Mouse (Mus musculus) hindbrain, postnatal 0 days (tissue): ENCODE measurements around the gene Tmem52. TPM values are rescaled to one million over a fixed set of nuclear protein-coding genes. Genes with fewer than 3 reads are reported as not detected.

ENCODE experiments used
- ATAC-seq: fragments of 200-750 bp; cut with Nextera tagmentation; 2 replicates; pipeline ENCODE4 v1.8.0; 2017; ENCODE audit warnings: mild to moderate bottlenecking, moderate TSS enrichment, moderate library complexity
- DNase-seq: peaks from one replicate; pipeline ENCODE4 v3.0.0-alpha.2; 2015; ENCODE audit warnings: low spot score
- H3K27ac ChIP-seq: fragments of 300-500 bp; sonication (generic); 2 replicates; pipeline ENCODE4 v1.5.1; 2014; ENCODE audit warnings: mild to moderate bottlenecking
- H3K27me3 ChIP-seq: fragments of 300-500 bp; sonication (generic); 2 replicates; pipeline ENCODE4 v1.6.1; 2014; ENCODE audit warnings: low read length, mixed read lengths; ENCODE audit not compliant: insufficient read depth
- H3K36me3 ChIP-seq: fragments of 300-500 bp; sonication (generic); 2 replicates; pipeline ENCODE4 v1.6.1; 2014; ENCODE audit warnings: low read length, mixed read lengths; ENCODE audit not compliant: insufficient read depth
- H3K4me1 ChIP-seq: fragments of 300-500 bp; sonication (generic); 2 replicates; pipeline ENCODE4 v1.6.1; 2014; ENCODE audit warnings: antibody characterized with exemption, low read length, mixed read lengths; ENCODE audit not compliant: insufficient read depth
- H3K4me2 ChIP-seq: fragments of 300-500 bp; sonication (generic); 2 replicates; pipeline ENCODE4 v1.6.1; 2014; ENCODE audit warnings: low read depth, mild to moderate bottlenecking, low read length, moderate library complexity, mixed read lengths
- H3K4me3 ChIP-seq: fragments of 300-500 bp; sonication (generic); 2 replicates; pipeline ENCODE4 v1.5.1; 2014; ENCODE audit warnings: low read length
- H3K9ac ChIP-seq: fragments of 300-500 bp; sonication (generic); replicated peaks from 2 replicates; pipeline ENCODE4 v1.6.1; 2014; ENCODE audit warnings: mild to moderate bottlenecking, low read length, moderate library complexity, mixed read lengths
- H3K9me3 ChIP-seq: fragments of 300-500 bp; sonication (generic); 2 replicates; pipeline ENCODE4 v1.6.1; 2016; ENCODE audit warnings: low read length, mixed read lengths
- CTCF ChIP-seq: IDR thresholded peaks from 2 replicates; pipeline ENCODE4 v1.5.1; 2016; ENCODE audit warnings: antibody characterized with exemption, control low read depth, low read depth
- WGBS: fragments of 180-500 bp; shearing (Covaris S2); extraction: QIAGEN DNeasy Blood & Tissue Kit; methylation state at CpG from one replicate; pipeline ENCODE4 v1.1.7; 2014; 5-methylcytosine and 5-hydroxymethylcytosine counted together
- polyA plus RNA-seq: library from polyadenylated mRNA; unstranded; fragments of >200 nt; fragmentation: Nextera tagmentation; extraction: Ambion mirVana; gene quantifications from 2 replicates; pipeline ENCODE4 v1.2.1, GENCODE M21; 2015
- total RNA-seq: library from RNA; depleted of rRNA; stranded (reverse); fragments of >200 nt; gene quantifications from 2 replicates; pipeline ENCODE4 v1.2.3, GENCODE M21; 2014

The Tmem52 gene
- total and polyA plus RNA-seq, 2 experiments from 2014 or later, result 0.46 to 3.7 TPM

GRCm38 (mm10) chr4:155432358-155432757, 36.6 kb upstream of the Tmem52 start:
- H3K4me1 ChIP-seq, result no peaks in the 10 kb centered on the region
- no peak overlapping the region for H3K9ac ChIP-seq
- H3K36me3 ChIP-seq, result no peaks in the 10 kb centered on the region
- no peak overlapping the region for H3K27ac ChIP-seq
- TF ChIP-seq CTCF, result no peak
- H3K9me3 ChIP-seq, result no peaks in the 10 kb centered on the region
- DNase-seq, result no peak
- no peak overlapping the region for H3K4me3 ChIP-seq
- ATAC-seq, result no peak
- H3K27me3 ChIP-seq, result no peaks in the 10 kb centered on the region
- no peak overlapping the region for H3K4me2 ChIP-seq
- WGBS, result 86% methylated on average over 6 of the region's 6 CpGs

GRCm38 (mm10) chr4:155433993-155434392, 34.9 kb upstream of the Tmem52 start:
- WGBS, result 80% methylated on average over 5 of the region's 5 CpGs
- no peak overlapping the region for H3K9ac ChIP-seq
- H3K4me2 ChIP-seq, result no peak overlapping the region
- no peaks in the 10 kb centered on the region for H3K9me3 ChIP-seq
- H3K27ac ChIP-seq, result no peak overlapping the region
- H3K36me3 ChIP-seq, result no peaks in the 10 kb centered on the region
- TF ChIP-seq CTCF, result no peak
- H3K4me1 ChIP-seq, result no peaks in the 10 kb centered on the region
- no peak for DNase-seq
- no peak for ATAC-seq
- no peaks in the 10 kb centered on the region for H3K27me3 ChIP-seq
- H3K4me3 ChIP-seq, result no peak overlapping the region

GRCm38 (mm10) chr4:155442808-155443207, 26.1 kb upstream of the Tmem52 start:
- no peak for TF ChIP-seq CTCF
- Histone ChIP-seq H3K4me1 (no peaks in the 10 kb centered on the region), H3K9ac (no peak overlapping the region), H3K36me3 (no peaks in the 10 kb centered on the region), H3K4me2 (no peak overlapping the region), H3K9me3 (no peaks in the 10 kb centered on the region), H3K27ac (no peak overlapping the region), H3K27me3 (no peaks in the 10 kb centered on the region), H3K4me3 (no peak overlapping the region)
- DNase-seq (no peak), ATAC-seq (no peak)
- WGBS, result 70% methylated on average over 3 of the region's 3 CpGs

GRCm38 (mm10) chr4:155451597-155451996, 17.3 kb upstream of the Tmem52 start:
- H3K36me3 ChIP-seq, result no peaks in the 10 kb centered on the region
- no peak overlapping the region for H3K4me2 ChIP-seq
- no peak overlapping the region for H3K27ac ChIP-seq
- no peak for DNase-seq
- H3K9me3 ChIP-seq, result no peaks in the 10 kb centered on the region
- H3K27me3 ChIP-seq, result no peaks in the 10 kb centered on the region
- TF ChIP-seq CTCF, result no peak
- WGBS, result 39% methylated on average over 10 of the region's 10 CpGs
- no peaks in the 10 kb centered on the region for H3K4me1 ChIP-seq
- ATAC-seq, result no peak
- no peak overlapping the region for H3K9ac ChIP-seq
- H3K4me3 ChIP-seq, result no peak overlapping the region

- Histone ChIP-seq H3K27ac (no peak overlapping the region), H3K27me3 (no peaks in the 10 kb centered on the region), H3K4me3 (no peak overlapping the region), H3K4me2 (no peak overlapping the region), H3K36me3 (no peaks in the 10 kb centered on the region), H3K9me3 (no peaks in the 10 kb centered on the region), H3K4me1 (no peaks in the 10 kb centered on the region), H3K9ac (no peak overlapping the region)
- DNase-seq (no peak), ATAC-seq (no peak)
- no peak for TF ChIP-seq CTCF
- WGBS, result 86% methylated on average over 5 of the region's 5 CpGs
Measured at GRCm38 (mm10) chr4:155458575-155458974, 10.3 kb upstream of the Tmem52 start.

- no peak for ATAC-seq
Measured at GRCm38 (mm10) chr4:155463050-155463449, 5.9 kb upstream of the Tmem52 start.

GRCm38 (mm10) chr4:155463611-155464010, 5.3 kb upstream of the Tmem52 start:
- no peak overlapping the region for H3K4me2 ChIP-seq
- no peak overlapping the region for H3K9ac ChIP-seq
- no peak for ATAC-seq
- 78% methylated on average over 6 of the region's 6 CpGs for WGBS
- DNase-seq, result no peak
- no peaks in the 10 kb centered on the region for H3K36me3 ChIP-seq
- no peak for TF ChIP-seq CTCF
- H3K9me3 ChIP-seq, result no peaks in the 10 kb centered on the region
- H3K27ac ChIP-seq, result no peak overlapping the region
- H3K4me1 ChIP-seq, result no peaks in the 10 kb centered on the region
- no peaks in the 10 kb centered on the region for H3K27me3 ChIP-seq
- H3K4me3 ChIP-seq, result no peak overlapping the region

More at GRCm38 (mm10) chr4:155463050-155463449, 5.9 kb upstream of the Tmem52 start:
- WGBS, result 85% methylated on average over 13 of the region's 13 CpGs
- no peak overlapping the region for H3K4me3 ChIP-seq
- H3K9me3 ChIP-seq, result no peaks in the 10 kb centered on the region
- no peaks in the 10 kb centered on the region for H3K36me3 ChIP-seq
- DNase-seq, result no peak
- no peaks in the 10 kb centered on the region for H3K27me3 ChIP-seq
- H3K4me2 ChIP-seq, result no peak overlapping the region
- H3K4me1 ChIP-seq, result no peaks in the 10 kb centered on the region
- no peak for TF ChIP-seq CTCF
- no peak overlapping the region for H3K9ac ChIP-seq
- no peak overlapping the region for H3K27ac ChIP-seq
